Mouse (Mus musculus) ovary, postnatal 14 days (tissue): ENCODE data around the gene Six2.

Experiments
- DNase-seq: peaks from one replicate; pipeline ENCODE4 v3.0.0; 2022; ENCODE audit warnings: low spot score

Six2 gene

GRCm38 (mm10) chr17:85661521-85661920 lies 26.6 kb downstream of the Six2 start:
- DNase-seq, result no peak

DNA sequence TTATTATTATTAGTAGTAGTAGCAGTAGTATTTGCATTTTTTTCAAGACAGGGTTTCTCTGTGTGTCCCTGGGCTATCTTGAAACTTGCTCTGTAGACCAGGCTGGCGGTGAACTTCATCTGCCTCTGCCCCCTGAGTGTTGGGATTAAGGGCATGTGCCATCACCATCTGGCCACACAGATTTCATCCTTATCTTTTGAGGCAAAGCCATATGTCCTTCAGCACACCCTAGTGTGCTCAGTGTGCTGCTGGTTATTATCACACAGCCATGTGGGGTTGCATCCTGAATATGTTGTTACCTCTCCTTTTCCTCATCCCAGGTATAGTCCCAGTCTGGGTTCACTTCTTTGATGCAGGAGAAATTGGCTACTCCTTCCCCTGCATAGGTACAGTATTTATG lies 28.1 kb downstream of the Six2 start:
- DNase-seq, result no peak

GRCm38 (mm10) chr17:85645718-85646665 lies 42.1 kb downstream of the Six2 start:
- DNase-seq, result peak; percentile 29

DNA sequence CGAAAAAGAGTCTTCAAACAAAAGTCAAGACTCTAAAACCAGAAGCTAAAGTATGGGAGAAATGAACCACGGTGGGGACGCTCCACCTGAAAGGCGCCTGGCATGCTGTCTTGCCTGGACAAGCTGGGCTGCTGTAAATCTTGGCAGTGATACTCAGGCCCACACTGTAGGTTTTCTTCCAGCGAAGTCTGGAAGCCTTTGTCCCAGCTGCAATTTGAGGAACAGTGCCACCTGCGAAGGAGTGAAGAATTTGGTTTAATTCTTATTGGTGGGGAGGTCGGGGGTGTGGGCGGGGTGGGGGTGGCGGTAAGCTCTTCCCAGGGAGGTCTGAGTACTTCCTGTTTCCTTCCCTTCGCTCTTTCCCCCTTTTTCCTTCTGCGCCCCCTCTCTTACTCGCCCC lies 42.8 kb downstream of the Six2 start:
- DNase-seq, result no peak

DNA sequence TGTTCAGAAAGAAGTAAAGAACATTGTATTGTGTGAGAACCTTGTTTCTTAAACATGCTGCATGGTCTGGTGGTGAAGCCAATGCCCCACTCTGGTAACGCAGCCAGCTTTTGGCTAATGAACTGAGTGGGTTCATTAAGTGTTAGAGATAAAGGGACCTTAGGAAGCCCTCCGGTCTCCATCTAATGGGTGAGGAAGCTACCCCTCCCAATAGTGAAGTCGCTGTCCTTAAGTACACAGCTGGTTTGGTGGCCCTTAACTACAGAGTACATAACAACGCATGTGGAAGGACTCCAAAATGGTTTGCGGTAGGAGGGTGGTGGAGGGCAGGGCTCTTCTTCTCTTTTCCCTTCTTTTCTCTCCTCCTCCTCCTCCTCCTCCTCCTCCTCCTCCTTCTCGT lies 50.2 kb downstream of the Six2 start:
- DNase-seq, result no peak
